Mouse (Mus musculus): ENCODE data around the gene Apol7c.
"Not testable (repeated sequence)": the region's sequence is repeated elsewhere in the genome, so short reads cannot be mapped to it uniquely, and the experiment has no call there.

- TF ChIP-seq POLR2A, CTCF (IDR thresholded peaks at IDR 0.05; ENCODE audit: extremely low read depth, insufficient read depth, low read length): not testable (repeated sequence)
Observed at GRCm38 (mm10) chr15:77520596-77520995, 12.5 kb downstream of the Apol7c start.

Measured in cortical plate, adult 2 months (tissue).